Mouse (Mus musculus): ENCODE measurements around the gene Nmur1.

DNA sequence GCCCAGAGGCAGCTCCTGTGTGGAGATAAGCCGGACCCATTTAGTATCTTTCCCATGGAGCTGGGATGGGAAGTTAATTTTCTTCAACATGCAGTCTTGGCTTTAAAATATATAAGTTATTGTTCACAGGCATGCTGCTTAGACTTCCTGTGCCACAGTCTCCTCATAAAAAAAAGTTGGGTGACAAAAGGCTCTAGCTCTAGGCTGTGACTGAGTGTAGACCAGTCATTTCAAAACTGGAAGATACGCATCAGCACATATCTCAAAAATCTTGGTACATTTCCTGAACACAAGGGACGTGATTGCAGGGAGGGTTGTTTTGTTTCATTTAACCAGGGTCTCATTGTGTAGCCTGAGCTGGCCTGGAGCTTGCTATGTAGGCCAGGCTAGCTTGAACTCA, 31.8 kb downstream of the Nmur1 start:
- TF ChIP-seq POLR2A (IDR thresholded peaks at IDR 0.05; ENCODE audit: borderline replicate concordance, extremely low read depth, low read depth, low read length) (no peak), CTCF (IDR thresholded peaks at IDR 0.05; ENCODE audit: insufficient read depth, low read length) (no peak)
